Mouse (Mus musculus): ENCODE data around the gene Klk1b22. TPM values are rescaled to one million over a fixed set of nuclear protein-coding genes. Genes with fewer than 3 reads are reported as not detected.
"Not testable (repeated sequence)": the region's sequence is repeated elsewhere in the genome, so short reads cannot be mapped to it uniquely, and the experiment has no call there.

Klk1b22 gene
- total RNA-seq (2017) = not detected in 2 replicates

DNA sequence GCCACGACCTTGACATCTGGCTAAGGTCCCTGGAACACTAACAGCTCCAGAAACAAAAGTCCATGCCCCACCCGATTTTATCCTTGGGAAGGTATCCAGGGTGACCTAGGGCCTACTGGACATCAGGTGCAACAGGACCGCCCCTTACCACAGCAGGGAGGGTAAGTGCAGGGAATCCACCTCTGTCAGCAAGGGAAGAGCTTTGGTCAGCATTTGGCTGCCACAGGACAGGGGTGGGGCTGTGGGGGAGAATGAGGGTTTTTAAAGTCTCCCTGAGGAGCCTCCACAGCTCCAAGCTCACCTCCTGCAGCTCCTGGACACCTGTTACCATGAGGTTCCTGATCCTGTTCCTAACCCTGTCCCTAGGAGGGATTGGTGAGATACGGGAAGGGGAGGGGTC lies at the start of gene Klk1b22:
TSS of gene Klk1b22 (plus strand) at position 301 of the 400 bp plus-strand sequence.
- no peak for ATAC-seq (replicated peaks in 1 of 2; ENCODE audit: insufficient read depth in 1 of 2, low FRiP score in 2 of 2, low TSS enrichment in 1 of 2, low read depth in 1 of 2, poor library complexity in 2 of 2, severe bottlenecking in 2 of 2)

DNA sequence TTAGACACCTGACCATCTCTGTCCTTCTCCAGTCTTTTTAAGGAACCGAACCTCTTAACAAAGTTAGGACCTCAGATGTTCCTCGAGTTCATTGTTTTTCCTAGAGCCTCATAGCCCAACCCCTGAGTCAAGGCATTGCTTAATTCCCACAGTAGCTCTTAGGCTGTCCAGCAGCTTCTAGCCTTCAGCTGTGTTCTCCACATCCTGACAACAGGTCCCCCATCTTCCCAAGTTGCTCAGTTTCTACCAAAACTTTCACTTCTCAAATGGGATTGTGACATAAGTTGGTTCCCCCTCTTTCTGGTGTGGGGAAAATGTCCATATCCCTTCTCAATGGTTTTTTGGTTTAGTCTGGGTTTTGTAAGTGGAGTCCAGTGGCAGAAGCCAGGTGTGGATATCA lies 40.4 kb upstream of the Klk1b22 start:
- no peak for ATAC-seq (replicated peaks in 1 of 2; ENCODE audit: insufficient read depth in 1 of 2, low FRiP score in 2 of 2, low TSS enrichment in 1 of 2, low read depth in 1 of 2, poor library complexity in 2 of 2, severe bottlenecking in 2 of 2)

DNA sequence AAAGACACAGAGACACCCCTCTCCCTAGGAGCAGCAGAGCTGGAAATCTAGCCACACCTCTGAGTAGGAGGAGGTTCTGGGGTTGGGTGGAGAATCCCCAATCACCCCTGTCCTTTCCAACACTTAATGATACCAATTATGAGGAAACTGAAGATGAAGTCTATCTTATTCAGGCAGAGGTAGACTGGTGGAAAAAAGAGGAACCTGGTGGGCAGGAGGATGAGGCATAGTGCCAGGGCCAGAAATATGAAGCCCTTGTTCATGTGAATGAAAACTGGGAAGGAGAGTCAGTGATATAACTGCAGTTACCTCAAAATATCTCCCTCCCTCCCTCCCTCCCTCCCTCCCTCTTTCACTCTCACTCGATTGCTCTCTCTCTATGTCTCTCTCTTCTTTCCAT lies 34.8 kb upstream of the Klk1b22 start:
- ATAC-seq (replicated peaks in 1 of 2; ENCODE audit: insufficient read depth in 1 of 2, low FRiP score in 2 of 2, low TSS enrichment in 1 of 2, low read depth in 1 of 2, poor library complexity in 2 of 2, severe bottlenecking in 2 of 2) = no peak

- ATAC-seq (replicated peaks in 1 of 2; ENCODE audit: insufficient read depth in 1 of 2, low FRiP score in 2 of 2, low TSS enrichment in 1 of 2, low read depth in 1 of 2, poor library complexity in 2 of 2, severe bottlenecking in 2 of 2) = no peak
Observed at GRCm38 (mm10) chr7:44096111-44096510, 16.4 kb upstream of the Klk1b22 start.

GRCm38 (mm10) chr7:44102028-44102427 lies 10.4 kb upstream of the Klk1b22 start, which contains the start of gene Klk1b21:
Klk1b21 (plus strand) TSS chr7:44102328.
- ATAC-seq (replicated peaks in 1 of 2; ENCODE audit: insufficient read depth in 1 of 2, low FRiP score in 2 of 2, low TSS enrichment in 1 of 2, low read depth in 1 of 2, poor library complexity in 2 of 2, severe bottlenecking in 2 of 2) = not testable (repeated sequence)

DNA sequence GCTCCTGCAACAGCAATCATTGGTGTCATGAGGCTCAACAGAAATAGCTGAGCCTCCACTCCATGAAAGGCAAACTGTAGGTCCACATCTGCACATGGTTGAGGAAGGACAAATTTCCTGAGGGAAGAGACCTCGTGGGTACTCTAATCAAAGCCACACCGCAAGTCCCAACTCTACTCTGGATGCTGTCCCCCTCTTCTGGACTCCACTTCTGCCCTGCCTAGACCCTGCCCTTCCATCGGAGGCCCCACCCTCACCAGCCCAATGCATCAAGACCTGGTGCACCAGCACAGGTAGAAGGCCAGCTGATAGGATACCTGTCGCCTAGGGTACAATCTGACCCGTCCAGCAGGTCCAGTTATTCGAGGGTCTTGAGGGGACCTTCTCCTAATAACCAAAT lies 11.0 kb downstream of the Klk1b22 start:
- ATAC-seq (replicated peaks in 1 of 2; ENCODE audit: insufficient read depth in 1 of 2, low FRiP score in 2 of 2, low TSS enrichment in 1 of 2, low read depth in 1 of 2, poor library complexity in 2 of 2, severe bottlenecking in 2 of 2) = no peak

- no peak for ATAC-seq (replicated peaks in 1 of 2; ENCODE audit: insufficient read depth in 1 of 2, low FRiP score in 2 of 2, low TSS enrichment in 1 of 2, low read depth in 1 of 2, poor library complexity in 2 of 2, severe bottlenecking in 2 of 2)
Observed at GRCm38 (mm10) chr7:44136467-44136866, 24.0 kb downstream of the Klk1b22 start, which contains the start of gene Klk1b16. Klk1b16 (plus strand) TSS chr7:44136767.

Other genes with a start within 250 kb of the Klk1b22 start
- gene Klk4, start 231.5 kb upstream of the Klk1b22 start, total RNA-seq (2017) = not detected in 2 replicates
- not detected in 2 replicates for gene Klk15, start 178.9 kb upstream of the Klk1b22 start, total RNA-seq (2017)
- gene Klk1b8, start 162.0 kb upstream of the Klk1b22 start, total RNA-seq (2017) = not detected in 2 replicates
- not detected in 2 replicates for gene Klk1b1, start 145.9 kb upstream of the Klk1b22 start, total RNA-seq (2017)
- not detected in 2 replicates for gene Klk1b9, start 136.6 kb upstream of the Klk1b22 start, total RNA-seq (2017)
- not detected in 2 replicates for gene Klk1b11, start 116.8 kb upstream of the Klk1b22 start, total RNA-seq (2017)
- not detected in 2 replicates for gene Klk1b26, start 100.5 kb upstream of the Klk1b22 start, total RNA-seq (2017)
- not detected in 2 replicates for gene Klk1b27, start 60.4 kb upstream of the Klk1b22 start, total RNA-seq (2017)
- not detected in 2 replicates for gene Klk1b21, start 10.3 kb upstream of the Klk1b22 start, total RNA-seq (2017)
- gene Klk1b16, start 24.1 kb downstream of the Klk1b22 start, total RNA-seq (2017) = not detected in 2 replicates
- not detected in 2 replicates for gene Klk1b24, start 75.6 kb downstream of the Klk1b22 start, total RNA-seq (2017)
- gene Klk1b3, start 85.5 kb downstream of the Klk1b22 start, total RNA-seq (2017) = not detected in 2 replicates
- not detected in 2 replicates for gene Klk1b4, start 94.8 kb downstream of the Klk1b22 start, total RNA-seq (2017)
- gene Klk1b5, start 103.3 kb downstream of the Klk1b22 start, total RNA-seq (2017) = not detected in 2 replicates
- not detected in 2 replicates for gene Klk1, start 112.7 kb downstream of the Klk1b22 start, total RNA-seq (2017)
- not detected in 2 replicates for gene Gm36864, start 123.5 kb downstream of the Klk1b22 start, total RNA-seq (2017)
- gene 1700028J19Rik, start 134.0 kb downstream of the Klk1b22 start, total RNA-seq (2017) = 0.31 TPM in 1 of 2 replicates, not detected in the other
- 86.6 and 87.3 TPM in 2 replicates for gene 2410002F23Rik, start 134.0 kb downstream of the Klk1b22 start, total RNA-seq (2017)
- 0.74 TPM in 1 of 2 replicates, not detected in the other for gene Acp4, start 144.7 kb downstream of the Klk1b22 start, total RNA-seq (2017)
- not detected in 2 replicates for gene Gm15517, start 148.8 kb downstream of the Klk1b22 start, total RNA-seq (2017)
- 1.5 and 4.2 TPM in 2 replicates for gene Clec11a, start 194.2 kb downstream of the Klk1b22 start, total RNA-seq (2017)
- gene Shank1, start 197.6 kb downstream of the Klk1b22 start, total RNA-seq (2017) = not detected in 2 replicates